Mouse (Mus musculus) activated CD4-positive, CD25-positive, alpha-beta regulatory T cell, adult 9 weeks (primary cell): ENCODE data around the gene Unc13c. TPM values are rescaled to one million over a fixed set of nuclear protein-coding genes. Genes with fewer than 3 reads are reported as not detected.

Experiments
- polyA plus RNA-seq: library from polyadenylated mRNA; unstranded; fragments of 100-300 nt; shearing (Covaris generic); gene quantifications from one replicate; pipeline ENCODE4 v1.2.1, GENCODE M21; 2017

The Unc13c gene
- polyA plus RNA-seq: not detected

GRCm38 (mm10) chr9:73968641-73969121 is at the start of gene Unc13c:
Gene Unc13c, minus strand, starts transcription at chr9:73968966.

Other genes with a start within 250 kb of the Unc13c start
- gene Wdr72, start 141.4 kb upstream of the Unc13c start, polyA plus RNA-seq: not detected